Mouse (Mus musculus) stomach, embryonic 14.5 days (tissue): ENCODE results near the gene Vmn1r237. TPM values are rescaled to one million over a fixed set of nuclear protein-coding genes. Genes with fewer than 3 reads are reported as not detected.

Experiments used
- ATAC-seq: fragments of 200-750 bp; cut with Nextera tagmentation; 2 replicates; pipeline ENCODE4 v1.8.0; 2017; ENCODE audit warnings: low read depth, moderate TSS enrichment; ENCODE audit not compliant: insufficient number of reproducible peaks, insufficient read depth, low FRiP score
- H3K27ac ChIP-seq: fragments of 300-500 bp; sonication (generic); 2 replicates; pipeline ENCODE4 v1.5.1; 2014; ENCODE audit warnings: mild to moderate bottlenecking, low read length, moderate library complexity, mixed read lengths
- H3K27me3 ChIP-seq: fragments of 300-500 bp; sonication (generic); 2 replicates; pipeline ENCODE4 v1.6.1; 2014; ENCODE audit warnings: low read length, control low read depth, mixed read lengths; ENCODE audit not compliant: control insufficient read depth, insufficient read depth
- H3K36me3 ChIP-seq: fragments of 300-500 bp; sonication (generic); 2 replicates; pipeline ENCODE4 v1.6.1; 2014; ENCODE audit warnings: mild to moderate bottlenecking, control low read depth, low read length, moderate library complexity, mixed read lengths; ENCODE audit not compliant: control insufficient read depth, insufficient read depth
- H3K4me1 ChIP-seq: fragments of 300-500 bp; sonication (generic); 2 replicates; pipeline ENCODE4 v1.6.1; 2014; ENCODE audit warnings: low read length, control low read depth, mixed read lengths; ENCODE audit not compliant: control insufficient read depth, insufficient read depth
- H3K4me2 ChIP-seq: fragments of 300-500 bp; sonication (generic); replicated peaks from 2 replicates; pipeline ENCODE4 v1.6.1; 2014; ENCODE audit warnings: low read depth, low read length, control low read depth
- H3K4me3 ChIP-seq: fragments of 300-500 bp; sonication (generic); 2 replicates; pipeline ENCODE4 v1.5.1; 2014; ENCODE audit warnings: low read depth, low read length, control low read depth
- H3K9ac ChIP-seq: fragments of 300-500 bp; sonication (generic); replicated peaks from 2 replicates; pipeline ENCODE4 v1.6.1; 2014; ENCODE audit warnings: low read depth, mild to moderate bottlenecking, control low read depth, low read length, moderate library complexity, mixed read lengths
- H3K9me3 ChIP-seq: fragments of 300-500 bp; sonication (generic); 2 replicates; pipeline ENCODE4 v1.6.1; 2016; ENCODE audit warnings: low read depth, low read length, control low read depth; ENCODE audit not compliant: control insufficient read depth
- WGBS: fragments of 180-500 bp; shearing (Covaris S2); extraction: QIAGEN DNeasy Blood & Tissue Kit; methylation state at CpG from one replicate; pipeline ENCODE4 v1.1.7; 2014; 5-methylcytosine and 5-hydroxymethylcytosine counted together
- microRNA-seq: library from miRNA; unstranded; fragments of <30 nt; microRNA quantifications from one replicate; pipeline ENCODE4, GENCODE M21; 2016
- polyA plus RNA-seq: library from polyadenylated mRNA; unstranded; fragments of >200 nt; fragmentation: Nextera tagmentation; extraction: Ambion mirVana; gene quantifications from 2 replicates; pipeline ENCODE4 v1.2.1, GENCODE M21; 2014

Gene Vmn1r237
- polyA plus RNA-seq: not detected in 2 replicates

DNA sequence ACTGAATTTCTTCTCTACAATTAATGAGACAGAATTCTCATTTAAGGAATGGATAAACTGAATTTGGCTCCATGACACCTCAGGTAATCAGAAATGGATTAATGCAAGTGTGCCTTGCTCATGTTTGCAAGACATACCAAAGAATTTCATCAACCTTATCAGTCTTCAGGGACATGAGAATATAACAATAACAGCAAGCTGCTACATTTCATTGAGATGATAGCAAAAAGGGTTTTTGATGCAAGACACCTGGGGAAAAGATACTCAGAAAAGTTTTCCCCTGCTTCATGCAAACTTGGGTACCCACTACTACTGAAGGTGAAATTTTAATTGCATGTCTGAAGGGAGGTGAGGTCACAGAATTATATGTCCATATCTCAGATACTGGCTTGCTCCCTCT is at the start of gene Vmn1r237:
Vmn1r237 (plus strand) TSS at position 301 of the 400 bp plus-strand sequence.
- no peaks in the 10 kb centered on the region for H3K36me3 ChIP-seq
- no peak within 1 kb of the TSS for H3K4me3 ChIP-seq
- no peak for ATAC-seq

GRCm38 (mm10) chr17:21272103-21272502 is 39.6 kb upstream of the Vmn1r237 start:
- Histone ChIP-seq H3K36me3 (no peaks in the 10 kb centered on the region), H3K27ac (no peak overlapping the region), H3K4me2 (no peak overlapping the region), H3K27me3 (no peaks in the 10 kb centered on the region), H3K9ac (no peak overlapping the region), H3K9me3 (no peaks in the 10 kb centered on the region), H3K4me1 (no peaks in the 10 kb centered on the region), H3K4me3 (no peak overlapping the region)
- WGBS: 18% methylated on average over 4 of the region's 4 CpGs
- ATAC-seq: no peak

More for the DNA sequence above, at the start of gene Vmn1r237:
- no peak within 1 kb of the TSS for H3K27ac ChIP-seq
- H3K4me2 ChIP-seq: no peak within 1 kb of the TSS
- H3K4me1 ChIP-seq: no peaks in the 10 kb centered on the region
- H3K9me3 ChIP-seq: no peaks in the 10 kb centered on the region
- H3K9ac ChIP-seq: no peak within 1 kb of the TSS
- no peaks in the 10 kb centered on the region for H3K27me3 ChIP-seq

DNA sequence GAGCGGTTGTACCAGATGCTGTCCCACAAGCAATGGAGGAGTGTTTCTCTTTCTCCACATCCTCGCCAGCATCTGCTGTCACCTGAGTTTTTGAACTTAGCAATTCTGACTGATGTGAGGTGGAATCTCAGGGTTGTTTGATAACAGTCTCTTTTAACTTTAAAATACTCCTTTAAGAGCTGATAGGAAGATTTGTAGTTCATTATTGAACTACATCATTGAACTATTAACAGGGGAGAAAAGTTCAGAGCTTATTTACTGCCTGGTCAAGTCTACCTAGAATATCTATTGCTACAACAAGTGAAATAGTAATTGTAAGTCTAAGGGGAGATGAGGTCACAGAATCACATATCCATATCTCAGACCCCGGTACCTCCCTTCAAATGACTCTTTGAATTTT is 29.0 kb upstream of the Vmn1r237 start, which contains the start of gene Vmn1r236:
Vmn1r236 (plus strand) TSS at position 301 of the 400 bp plus-strand sequence.
- no peaks in the 10 kb centered on the region for H3K36me3 ChIP-seq
- no peaks in the 10 kb centered on the region for H3K4me1 ChIP-seq
- no peak within 1 kb of the TSS for H3K4me2 ChIP-seq
- ATAC-seq: no peak
- no peaks in the 10 kb centered on the region for H3K27me3 ChIP-seq
- no peak within 1 kb of the TSS for H3K4me3 ChIP-seq
- H3K9ac ChIP-seq: no peak within 1 kb of the TSS
- H3K9me3 ChIP-seq: no peaks in the 10 kb centered on the region
- WGBS: 78% methylated on average over 3 of the region's 3 CpGs
- H3K27ac ChIP-seq: no peak within 1 kb of the TSS

- no peak overlapping the region for H3K4me2 ChIP-seq
- no peak for ATAC-seq
- no peaks in the 10 kb centered on the region for H3K27me3 ChIP-seq
- no peak overlapping the region for H3K9ac ChIP-seq
- no peak overlapping the region for H3K4me3 ChIP-seq
- H3K4me1 ChIP-seq: no peaks in the 10 kb centered on the region
- no peaks in the 10 kb centered on the region for H3K9me3 ChIP-seq
- no peaks in the 10 kb centered on the region for H3K36me3 ChIP-seq
- no peak overlapping the region for H3K27ac ChIP-seq
These were observed 27.3 kb upstream of the Vmn1r237 start for GRCm38 (mm10) chr17:21284395-21284794.

- Histone ChIP-seq H3K4me2 (no peak overlapping the region), H3K9ac (no peak overlapping the region), H3K9me3 (no peaks in the 10 kb centered on the region), H3K27ac (no peak overlapping the region), H3K4me1 (no peaks in the 10 kb centered on the region), H3K4me3 (no peak overlapping the region), H3K27me3 (no peaks in the 10 kb centered on the region), H3K36me3 (no peaks in the 10 kb centered on the region)
- ATAC-seq: no peak
These were observed 22.0 kb upstream of the Vmn1r237 start for GRCm38 (mm10) chr17:21289695-21290094.

Small RNA genes lying within 50 kb of the gene (microRNA-seq; reads per million reads assigned to microRNA genes)
- not detected for gene Gm26384

Other genes with a start within 250 kb of the Vmn1r237 start
- not detected in 2 replicates for gene Vmn1r234, start 85.8 kb upstream of the Vmn1r237 start, polyA plus RNA-seq
- gene Vmn1r235, start 55.5 kb upstream of the Vmn1r237 start, polyA plus RNA-seq: not detected in 2 replicates
- gene Vmn1r236, start 28.9 kb upstream of the Vmn1r237 start, polyA plus RNA-seq: not detected in 2 replicates
- gene Zfp677, start 71.9 kb downstream of the Vmn1r237 start, polyA plus RNA-seq: 4.0 and 4.5 TPM in 2 replicates
- gene Zfp54, start 111.4 kb downstream of the Vmn1r237 start, polyA plus RNA-seq: 6.5 and 6.9 TPM in 2 replicates
- 14.7 and 16.4 TPM in 2 replicates for gene Zfp51, start 138.5 kb downstream of the Vmn1r237 start, polyA plus RNA-seq
- 13.1 and 13.8 TPM in 2 replicates for gene Zfp53, start 177.1 kb downstream of the Vmn1r237 start, polyA plus RNA-seq
- gene Zfp52, start 223.7 kb downstream of the Vmn1r237 start, polyA plus RNA-seq: 4.0 and 4.9 TPM in 2 replicates